20 mouse cellular contexts compared by ENCODE assay signal in the genomic region with DNA sequence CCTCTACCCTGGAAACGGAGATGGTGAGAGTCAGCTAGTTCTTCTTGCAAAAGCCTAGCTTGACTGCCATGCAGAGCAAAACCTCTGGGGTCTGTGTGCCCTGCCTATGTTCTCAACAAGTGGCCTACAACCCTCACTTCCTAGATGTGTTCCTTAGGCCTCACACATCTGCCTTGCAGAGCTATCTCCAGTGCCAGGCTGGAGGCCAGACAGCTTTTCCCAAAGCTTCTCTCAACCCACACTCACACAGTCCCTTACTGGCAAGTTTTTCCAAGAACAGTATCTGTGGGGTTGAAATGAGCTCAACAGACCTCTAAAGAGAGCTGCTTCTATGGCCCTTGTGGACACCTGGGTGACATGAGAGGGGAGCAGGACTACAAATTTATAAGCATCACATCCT. TPM values are rescaled to one million over a fixed set of nuclear protein-coding genes. Genes with fewer than 3 reads are reported as not detected.
"Had no signal": no experiment of that assay in that cellular context is flagged by ENCODE, and none has a peak within 500 bp of the region (broad histone marks: within the 10 kb centered on the region; RNA-seq: fewer than 3 reads in every experiment).

No protein-coding gene starts in this region.

RNA-seq across cellular contexts. Expression of a gene that starts 3.4 kb away (rescaled TPM):
- polyA plus RNA-seq: cerebellum, adult 2 months; cortical plate, adult 2 months; embryonic facial prominence, embryonic 10.5 days; embryonic facial prominence, embryonic 11.5 days; embryonic facial prominence, embryonic 12.5 days; embryonic facial prominence, embryonic 13.5 days; embryonic facial prominence, embryonic 14.5 days; embryonic facial prominence, embryonic 15.5 days; erythroblast, embryonic 14.5 days; forebrain, embryonic 10.5 days; forebrain, embryonic 11.5 days; forebrain, embryonic 12.5 days; forebrain, embryonic 13.5 days; forebrain, embryonic 14.5 days; forebrain, embryonic 15.5 days; forebrain, embryonic 16.5 days; forebrain, postnatal 0 days; gonadal fat pad, adult 2 months; heart, adult 2 months had no signal

RNA-seq across cellular contexts. Expression of a gene that starts 51.9 kb away (rescaled TPM):
- polyA plus RNA-seq: cerebellum, adult 2 months; cortical plate, adult 2 months; embryonic facial prominence, embryonic 10.5 days; embryonic facial prominence, embryonic 11.5 days; embryonic facial prominence, embryonic 12.5 days; embryonic facial prominence, embryonic 13.5 days; embryonic facial prominence, embryonic 14.5 days; embryonic facial prominence, embryonic 15.5 days; erythroblast, embryonic 14.5 days; forebrain, embryonic 10.5 days; forebrain, embryonic 11.5 days; forebrain, embryonic 12.5 days; forebrain, embryonic 13.5 days; forebrain, embryonic 14.5 days; forebrain, embryonic 15.5 days; forebrain, embryonic 16.5 days; forebrain, postnatal 0 days; frontal cortex, adult 2 months; gonadal fat pad, adult 2 months had no signal
